Mouse (Mus musculus) right cerebral cortex, postnatal 4 days (tissue): ENCODE results near the gene Aqp9.

ENCODE experiments used
- DNase-seq: peaks from one replicate; pipeline ENCODE4 v3.0.0-alpha.2; 2022

Aqp9 gene

GRCm38 (mm10) chr9:71166871-71167465, 1.5 kb downstream of the Aqp9 start:
- no peak for DNase-seq

- no peak for DNase-seq
Measured at GRCm38 (mm10) chr9:71166019-71166705, 2.3 kb downstream of the Aqp9 start.

- DNase-seq = no peak
Measured at GRCm38 (mm10) chr9:71165510-71165909, 3.0 kb downstream of the Aqp9 start.

- DNase-seq = no peak
Measured at GRCm38 (mm10) chr9:71165061-71165460, 3.4 kb downstream of the Aqp9 start.

- no peak for DNase-seq
Measured at GRCm38 (mm10) chr9:71164353-71164752, 4.1 kb downstream of the Aqp9 start.

- no peak for DNase-seq
Measured at GRCm38 (mm10) chr9:71162858-71163740, 5.4 kb downstream of the Aqp9 start.

- DNase-seq = no peak
Measured at GRCm38 (mm10) chr9:71162131-71162857, 6.2 kb downstream of the Aqp9 start.

GRCm38 (mm10) chr9:71160849-71161711, 7.4 kb downstream of the Aqp9 start:
- no peak for DNase-seq

GRCm38 (mm10) chr9:71159686-71160085, 8.8 kb downstream of the Aqp9 start:
- no peak for DNase-seq

- DNase-seq = no peak
Measured at GRCm38 (mm10) chr9:71159060-71159626, 9.3 kb downstream of the Aqp9 start.

- DNase-seq = no peak
Measured at GRCm38 (mm10) chr9:71157921-71158646, 10.4 kb downstream of the Aqp9 start.

- DNase-seq = no peak
Measured at GRCm38 (mm10) chr9:71156447-71157035, 11.9 kb downstream of the Aqp9 start.

- DNase-seq = no peak
Measured at GRCm38 (mm10) chr9:71155399-71156005, 13.0 kb downstream of the Aqp9 start.

- DNase-seq = no peak
Measured at GRCm38 (mm10) chr9:71151386-71151785, 17.1 kb downstream of the Aqp9 start.

- DNase-seq = no peak
Measured at GRCm38 (mm10) chr9:71150175-71150574, 18.3 kb downstream of the Aqp9 start.

GRCm38 (mm10) chr9:71148890-71149289, 19.6 kb downstream of the Aqp9 start:
- DNase-seq = no peak

GRCm38 (mm10) chr9:71146210-71146609, 22.3 kb downstream of the Aqp9 start:
- no peak for DNase-seq

- no peak for DNase-seq
Measured at GRCm38 (mm10) chr9:71140205-71140604, 28.3 kb downstream of the Aqp9 start.

- DNase-seq = no peak
Measured at GRCm38 (mm10) chr9:71138936-71139335, 29.5 kb downstream of the Aqp9 start.
